Mouse (Mus musculus): ENCODE measurements around the gene Nr6a1. TPM values are rescaled to one million over a fixed set of nuclear protein-coding genes. Genes with fewer than 3 reads are reported as not detected.

The Nr6a1 gene
- polyA plus RNA-seq, 1 experiment from 2014 or later, result 1.9 TPM

- TF ChIP-seq CTCF (IDR thresholded peaks at IDR 0.05; ENCODE audit: low read depth), result no peak
- Histone ChIP-seq H3K4me2 (no peak overlapping the region), H3K27me3 (ENCODE audit: insufficient read depth, low read length) (no peaks in the 10 kb centered on the region), H3K27ac (ENCODE audit: low read depth) (no peak overlapping the region), H3K36me3 (ENCODE audit: insufficient read depth) (no peaks in the 10 kb centered on the region), H3K9ac (no peak overlapping the region), H3K9me3 (ENCODE audit: low read depth, low read length) (no peaks in the 10 kb centered on the region), H3K4me3 (ENCODE audit: low read depth, low read length) (no peak overlapping the region), H3K4me1 (ENCODE audit: insufficient read depth) (no peaks in the 10 kb centered on the region)
- ATAC-seq (ENCODE audit: insufficient read depth) (no peak), DNase-seq (no peak)
- WGBS, result 89% methylated on average over 5 of the region's 5 CpGs
Observed at GRCm38 (mm10) chr2:38682209-38682608, 245.3 kb downstream of the Nr6a1 start.

- Histone ChIP-seq H3K27me3 (ENCODE audit: insufficient read depth, low read length) (no peaks in the 10 kb centered on the region), H3K36me3 (ENCODE audit: insufficient read depth) (no peaks in the 10 kb centered on the region), H3K27ac (ENCODE audit: low read depth) (no peak overlapping the region), H3K9me3 (ENCODE audit: low read depth, low read length) (no peaks in the 10 kb centered on the region), H3K9ac (no peak overlapping the region), H3K4me1 (ENCODE audit: insufficient read depth) (no peaks in the 10 kb centered on the region), H3K4me3 (ENCODE audit: low read depth, low read length) (no peak overlapping the region), H3K4me2 (no peak overlapping the region)
- DNase-seq (no peak), ATAC-seq (ENCODE audit: insufficient read depth) (no peak)
- TF ChIP-seq CTCF (IDR thresholded peaks at IDR 0.05; ENCODE audit: low read depth), result no peak
Observed at GRCm38 (mm10) chr2:38678947-38679346, 248.5 kb downstream of the Nr6a1 start.

- 50% methylated on average over 9 of the region's 9 CpGs for WGBS
- Histone ChIP-seq H3K9me3 (ENCODE audit: low read depth, low read length) (no peaks in the 10 kb centered on the region), H3K4me1 (ENCODE audit: insufficient read depth) (no peaks in the 10 kb centered on the region), H3K27ac (ENCODE audit: low read depth) (no peak overlapping the region), H3K36me3 (ENCODE audit: insufficient read depth) (no peaks in the 10 kb centered on the region), H3K4me2 (no peak overlapping the region), H3K9ac (no peak overlapping the region), H3K27me3 (ENCODE audit: insufficient read depth, low read length) (no peaks in the 10 kb centered on the region), H3K4me3 (ENCODE audit: low read depth, low read length) (no peak overlapping the region)
- peak; percentile 68 for TF ChIP-seq CTCF (IDR thresholded peaks at IDR 0.05; ENCODE audit: low read depth)
- ATAC-seq (ENCODE audit: insufficient read depth) (0 out of 2 replicates have a peak, but pooled peaks have one; percentile 24), DNase-seq (peak; percentile 36)
Observed at GRCm38 (mm10) chr2:38675366-38675969, 252.0 kb downstream of the Nr6a1 start.

Small RNAs within 50 kb of the gene (microRNA-seq; reads per million reads assigned to microRNA genes)
- gene Mir181a-2 (ENCODE audit: borderline number of aligned reads), result 182 reads per million, percentile 55 among the genes with 10 or more reads in this experiment
- 1,530 reads per million, percentile 76 among the genes with 10 or more reads in this experiment for gene Mir181b-2 (ENCODE audit: borderline number of aligned reads)

Other genes with a start within 250 kb of the Nr6a1 start
- gene Nr5a1, start 213.1 kb downstream of the Nr6a1 start, polyA plus RNA-seq (2014; fragmentation: Nextera tagmentation; extraction: Ambion mirVana), result 0.14 and 0.29 TPM in 2 replicates
- 2.7 and 2.9 TPM in 2 replicates for gene Olfml2a, start 4.3 kb upstream of the Nr6a1 start, polyA plus RNA-seq (2014; fragmentation: Nextera tagmentation; extraction: Ambion mirVana)
- 1.1 and 1.2 TPM in 2 replicates for gene Wdr38, start 69.8 kb upstream of the Nr6a1 start, polyA plus RNA-seq (2014; fragmentation: Nextera tagmentation; extraction: Ambion mirVana)
- gene Arpc5l, start 77.7 kb upstream of the Nr6a1 start, polyA plus RNA-seq (2014; fragmentation: Nextera tagmentation; extraction: Ambion mirVana), result 132 and 136 TPM in 2 replicates
- gene Rpl35, start 77.9 kb upstream of the Nr6a1 start, polyA plus RNA-seq (2014; fragmentation: Nextera tagmentation; extraction: Ambion mirVana), result 935 and 1,086 TPM in 2 replicates
- 24.5 and 27.2 TPM in 2 replicates for gene Golga1, start 137.9 kb upstream of the Nr6a1 start, polyA plus RNA-seq (2014; fragmentation: Nextera tagmentation; extraction: Ambion mirVana)